Mouse (Mus musculus) lung, adult 2 months (tissue): Measurements from ENCODE around the gene Bmp7.

Experiments used
- CTCF ChIP-seq: fragments of 200-500 bp; IDR thresholded peaks from 2 replicates; pipeline ENCODE4 v1.5.1; 2011; ENCODE audit warnings: mild to moderate bottlenecking, low read length, control low read depth; ENCODE audit not compliant: insufficient read depth
- POLR2A ChIP-seq: fragments of 200-500 bp; IDR thresholded peaks from 2 replicates; pipeline ENCODE4 v1.6.1; 2011; ENCODE audit warnings: low read depth, mild to moderate bottlenecking, control low read depth, low read length, borderline replicate concordance; ENCODE audit errors: extremely low read depth

DNA sequence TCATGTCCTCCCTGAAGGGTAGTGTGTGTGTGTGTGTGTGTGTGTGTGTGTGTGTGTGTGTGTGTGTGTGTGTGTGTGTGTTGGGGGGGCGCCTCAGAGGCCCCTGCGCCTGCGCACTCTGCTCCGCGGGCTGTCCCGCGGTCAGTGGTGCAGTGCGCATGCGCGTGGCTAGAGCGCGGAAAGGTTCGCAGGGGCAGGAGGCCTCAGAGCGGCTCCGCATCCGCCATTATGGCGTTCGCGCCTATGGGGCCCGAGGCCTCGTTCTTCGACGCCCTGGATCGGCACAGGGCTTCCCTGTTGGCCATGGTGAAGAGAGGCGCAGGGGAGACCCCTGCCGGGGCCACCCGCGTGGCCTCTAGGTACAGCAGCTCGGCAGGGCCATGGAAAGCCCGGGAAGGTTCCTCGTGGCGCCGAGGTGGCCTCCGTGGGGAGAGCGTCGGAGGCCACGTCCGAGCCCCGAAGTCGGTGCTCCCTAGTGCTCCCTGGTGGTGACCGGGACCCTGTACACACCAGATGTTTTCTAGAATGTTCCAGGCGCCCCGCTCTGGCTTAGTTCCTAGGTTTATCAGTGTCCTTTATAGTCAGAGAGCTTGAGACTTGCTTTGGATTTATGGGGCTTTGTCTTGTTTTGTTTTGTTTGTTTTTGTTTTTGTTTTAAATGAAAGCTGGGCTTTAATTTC is 39.7 kb upstream of the Bmp7 start:
- no peak for TF ChIP-seq CTCF
- no peak for TF ChIP-seq POLR2A
